Mouse (Mus musculus) brain, embryonic 14.5 days (tissue): ENCODE data around the gene Lingo1.

Experiments used
- CTCF ChIP-seq: fragments of 200-500 bp; IDR thresholded peaks from 2 replicates; pipeline ENCODE4 v1.5.1; 2012; ENCODE audit warnings: inconsistent platforms, mild to moderate bottlenecking, moderate library complexity, borderline replicate concordance; ENCODE audit not compliant: insufficient read depth, insufficient read length; ENCODE audit errors: extremely low read depth
- POLR2A ChIP-seq: fragments of 200-500 bp; IDR thresholded peaks from 2 replicates; pipeline ENCODE4 v1.6.1; 2012; ENCODE audit warnings: mild to moderate bottlenecking, inconsistent platforms, borderline replicate concordance; ENCODE audit not compliant: poor library complexity, insufficient read depth, insufficient read length, severe bottlenecking; ENCODE audit errors: extremely low read depth

GRCm38 (mm10) chr9:56700866-56701265 is 95.4 kb downstream of the Lingo1 start:
- TF ChIP-seq POLR2A (no peak), CTCF (no peak)
